Mouse (Mus musculus) heart, postnatal 0 days (tissue): Measurements from ENCODE around the gene Pcdh9. TPM values are rescaled to one million over a fixed set of nuclear protein-coding genes. Genes with fewer than 3 reads are reported as not detected.

Source experiments
- ATAC-seq: fragments of 200-750 bp; cut with Nextera tagmentation; 2 replicates; pipeline ENCODE4 v1.8.0; 2017; ENCODE audit warnings: low read depth, moderate number of reproducible peaks, moderate library complexity; ENCODE audit not compliant: insufficient read depth
- DNase-seq: peaks from one replicate; pipeline ENCODE4 v3.0.0-alpha.2; 2016; ENCODE audit warnings: low spot score
- H3K27ac ChIP-seq: fragments of 300-500 bp; sonication (generic); 2 replicates; pipeline ENCODE4 v1.5.1; 2014; ENCODE audit warnings: low read depth, mild to moderate bottlenecking
- H3K27me3 ChIP-seq: fragments of 300-500 bp; sonication (generic); 2 replicates; pipeline ENCODE4 v1.6.1; 2014; ENCODE audit warnings: low read length, mixed read lengths; ENCODE audit not compliant: control insufficient read depth, insufficient read depth
- H3K36me3 ChIP-seq: fragments of 300-500 bp; sonication (generic); replicated peaks from 2 replicates; pipeline ENCODE4 v1.6.1; 2014; ENCODE audit warnings: low read length, mixed read lengths; ENCODE audit not compliant: control insufficient read depth, insufficient read depth
- H3K4me1 ChIP-seq: fragments of 300-500 bp; sonication (generic); 2 replicates; pipeline ENCODE4 v1.6.1; 2014; ENCODE audit warnings: antibody characterized with exemption; ENCODE audit not compliant: control insufficient read depth, insufficient read depth
- H3K4me2 ChIP-seq: fragments of 300-500 bp; sonication (generic); 2 replicates; pipeline ENCODE4 v1.6.1; 2014; ENCODE audit warnings: low read depth, mild to moderate bottlenecking, low read length, moderate library complexity
- H3K4me3 ChIP-seq: fragments of 300-500 bp; sonication (generic); 2 replicates; pipeline ENCODE4 v1.5.1; 2014; ENCODE audit warnings: low read depth, low read length
- H3K9ac ChIP-seq: fragments of 300-500 bp; sonication (generic); replicated peaks from 2 replicates; pipeline ENCODE4 v1.6.1; 2014; ENCODE audit warnings: low read depth, low read length, mixed read lengths
- H3K9me3 ChIP-seq: fragments of 300-500 bp; sonication (generic); replicated peaks from 2 replicates; pipeline ENCODE4 v1.6.1; 2016; ENCODE audit warnings: low read length; ENCODE audit not compliant: control insufficient read depth
- CTCF ChIP-seq: IDR thresholded peaks from 2 replicates; pipeline ENCODE4 v1.5.1; 2016; ENCODE audit warnings: antibody characterized with exemption, control low read depth, low read depth
- EP300 ChIP-seq: IDR thresholded peaks from 2 replicates; pipeline ENCODE4 v1.6.1; 2016; ENCODE audit warnings: antibody characterized with exemption, low read depth
- WGBS: fragments of 180-500 bp; shearing (Covaris S2); extraction: QIAGEN DNeasy Blood & Tissue Kit; methylation state at CpG from one replicate; pipeline ENCODE4 v1.1.7; 2014; 5-methylcytosine and 5-hydroxymethylcytosine counted together
- polyA plus RNA-seq: library from polyadenylated mRNA; unstranded; fragments of >200 nt; fragmentation: Nextera tagmentation; extraction: Ambion mirVana; gene quantifications from 2 replicates; pipeline ENCODE4 v1.2.1, GENCODE M21; 2015
- total RNA-seq: library from RNA; depleted of rRNA; stranded (reverse); fragments of >200 nt; gene quantifications from 2 replicates; pipeline ENCODE4 v1.2.3, GENCODE M21; 2014; ENCODE audit warnings: low replicate concordance

Gene Pcdh9
- total and polyA plus RNA-seq, 2 experiments from 2014 or later: 0.88 to 2.6 TPM

- Histone ChIP-seq H3K27me3 (no peaks in the 10 kb centered on the region), H3K4me3 (no peak overlapping the region), H3K4me1 (no peaks in the 10 kb centered on the region), H3K9me3 (no peaks in the 10 kb centered on the region), H3K36me3 (no peaks in the 10 kb centered on the region), H3K4me2 (no peak overlapping the region), H3K9ac (no peak overlapping the region), H3K27ac (no peak overlapping the region)
- TF ChIP-seq CTCF: no peak
- no peak for TF ChIP-seq EP300
- 31% methylated on average over 1 of the region's 1 CpGs for WGBS
- DNase-seq (no peak), ATAC-seq (no peak)
Measured at GRCm38 (mm10) chr14:93719208-93719607, 171.3 kb downstream of the Pcdh9 start.

GRCm38 (mm10) chr14:93713250-93713935 is 177.1 kb downstream of the Pcdh9 start:
- no peak overlapping the region for H3K9ac ChIP-seq
- 76% methylated on average over 12 of the region's 12 CpGs for whole genome bisulfite sequencing
- TF ChIP-seq CTCF (no peak), EP300 (no peak)
- H3K36me3 ChIP-seq: no peaks in the 10 kb centered on the region
- H3K27me3 ChIP-seq: no peaks in the 10 kb centered on the region
- no peak overlapping the region for H3K4me3 ChIP-seq
- no peaks in the 10 kb centered on the region for H3K9me3 ChIP-seq
- H3K4me1 ChIP-seq: no peaks in the 10 kb centered on the region
- no peak overlapping the region for H3K4me2 ChIP-seq
- no peak for DNase-seq
- no peak for ATAC-seq
- no peak overlapping the region for H3K27ac ChIP-seq

GRCm38 (mm10) chr14:93708651-93709050 is 181.8 kb downstream of the Pcdh9 start:
- 57% methylated on average over 3 of the region's 3 CpGs for WGBS
- H3K4me3 ChIP-seq: no peak overlapping the region
- no peaks in the 10 kb centered on the region for H3K4me1 ChIP-seq
- no peaks in the 10 kb centered on the region for H3K9me3 ChIP-seq
- H3K27ac ChIP-seq: no peak overlapping the region
- TF ChIP-seq EP300: no peak
- no peak for TF ChIP-seq CTCF
- ATAC-seq (no peak), DNase-seq (no peak)
- no peaks in the 10 kb centered on the region for H3K27me3 ChIP-seq
- H3K4me2 ChIP-seq: no peak overlapping the region
- no peak overlapping the region for H3K9ac ChIP-seq
- H3K36me3 ChIP-seq: no peaks in the 10 kb centered on the region

GRCm38 (mm10) chr14:93701385-93702101 is 188.9 kb downstream of the Pcdh9 start:
- no peak overlapping the region for H3K4me2 ChIP-seq
- no peak overlapping the region for H3K27ac ChIP-seq
- DNase-seq: no peak
- no peaks in the 10 kb centered on the region for H3K27me3 ChIP-seq
- TF ChIP-seq CTCF (no peak), EP300 (no peak)
- no peaks in the 10 kb centered on the region for H3K9me3 ChIP-seq
- no peak overlapping the region for H3K9ac ChIP-seq
- no peaks in the 10 kb centered on the region for H3K4me1 ChIP-seq
- H3K4me3 ChIP-seq: no peak overlapping the region
- no peak for ATAC-seq
- no peaks in the 10 kb centered on the region for H3K36me3 ChIP-seq
- 60% methylated on average over 12 of the region's 12 CpGs for WGBS

- Histone ChIP-seq H3K4me1 (no peaks in the 10 kb centered on the region), H3K27ac (no peak overlapping the region), H3K9me3 (no peaks in the 10 kb centered on the region), H3K9ac (no peak overlapping the region), H3K4me3 (no peak overlapping the region), H3K4me2 (no peak overlapping the region), H3K27me3 (no peaks in the 10 kb centered on the region), H3K36me3 (no peaks in the 10 kb centered on the region)
- WGBS: 74% methylated on average over 1 of the region's 1 CpGs
- no peak for DNase-seq
- TF ChIP-seq EP300 (no peak), CTCF (no peak)
- ATAC-seq: no peak
Measured at GRCm38 (mm10) chr14:93700916-93701315, 189.6 kb downstream of the Pcdh9 start.

GRCm38 (mm10) chr14:93684641-93685040 is 205.8 kb downstream of the Pcdh9 start:
- Histone ChIP-seq H3K4me1 (no peaks in the 10 kb centered on the region), H3K4me3 (no peak overlapping the region), H3K9ac (no peak overlapping the region), H3K27me3 (no peaks in the 10 kb centered on the region), H3K4me2 (no peak overlapping the region), H3K36me3 (no peaks in the 10 kb centered on the region), H3K9me3 (no peaks in the 10 kb centered on the region), H3K27ac (no peak overlapping the region)
- TF ChIP-seq EP300: no peak
- no peak for TF ChIP-seq CTCF
- WGBS: 32% methylated on average over 1 of the region's 1 CpGs
- no peak for DNase-seq
- ATAC-seq: no peak
